Mouse (Mus musculus): Measurements from ENCODE around the gene Paqr7.

- TF ChIP-seq CTCF (IDR thresholded peaks at IDR 0.05; ENCODE audit: insufficient read depth, low read length) (peak; percentile 36; the same call in 1 of the 2 replicates), POLR2A (IDR thresholded peaks at IDR 0.05; ENCODE audit: borderline replicate concordance, extremely low read depth, low read depth, low read length) (no peak)
Measured at GRCm38 (mm10) chr4:134555956-134556580, 59.6 kb downstream of the Paqr7 start.

All from lung, adult 2 months (tissue).